Mouse (Mus musculus): Measurements from ENCODE around the gene Smarca1.

Smarca1 gene

GRCm38 (mm10) chrX:47760212-47760611 lies 132.6 kb downstream of the Smarca1 start:
- DNase-seq = no peak
